Mouse (Mus musculus) left cerebral cortex, postnatal 14 days (tissue): ENCODE measurements at regions not wholly inside any gene's neighbourhood (a gene's known extent, or its start where the extent isn't known, plus 50 kb on each side); places are given as distances from the start of the nearest gene placed in this dataset.

Experiments used
- DNase-seq, 2 experiments: peaks; one replicate each; pipeline ENCODE4 v3.0.0; 2021 to 2022; ENCODE audit warnings: low spot score in 2 of 2, mixed read lengths in 1 of 2
- intact Hi-C: fragments of 180-260 bp; cut with DNase I; formaldehyde crosslinking; loops from one replicate; pipeline ENCODE4 v1.15.1; 2025

DNA sequence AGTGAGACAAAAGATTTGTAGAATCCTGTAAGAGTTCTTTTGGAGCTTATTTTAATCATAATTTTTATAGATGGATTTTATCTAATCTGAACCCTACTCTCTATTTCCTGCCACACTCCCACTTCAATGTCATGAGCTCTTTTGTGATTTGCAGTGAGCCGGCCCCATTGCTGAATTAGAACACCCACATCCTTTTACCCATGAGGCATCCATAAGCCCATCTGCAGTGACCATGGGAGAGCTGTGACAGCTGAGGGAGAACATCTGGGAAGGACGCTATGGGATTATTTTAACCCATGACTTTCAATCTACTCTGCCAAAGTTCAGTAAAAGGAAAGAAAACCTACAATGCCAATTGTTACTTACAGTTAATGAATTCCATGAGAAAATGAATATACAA, 337.8 kb upstream of the Dcn start:
- DNase-seq: no peak
- intact Hi-C loops: no loop called here

DNA sequence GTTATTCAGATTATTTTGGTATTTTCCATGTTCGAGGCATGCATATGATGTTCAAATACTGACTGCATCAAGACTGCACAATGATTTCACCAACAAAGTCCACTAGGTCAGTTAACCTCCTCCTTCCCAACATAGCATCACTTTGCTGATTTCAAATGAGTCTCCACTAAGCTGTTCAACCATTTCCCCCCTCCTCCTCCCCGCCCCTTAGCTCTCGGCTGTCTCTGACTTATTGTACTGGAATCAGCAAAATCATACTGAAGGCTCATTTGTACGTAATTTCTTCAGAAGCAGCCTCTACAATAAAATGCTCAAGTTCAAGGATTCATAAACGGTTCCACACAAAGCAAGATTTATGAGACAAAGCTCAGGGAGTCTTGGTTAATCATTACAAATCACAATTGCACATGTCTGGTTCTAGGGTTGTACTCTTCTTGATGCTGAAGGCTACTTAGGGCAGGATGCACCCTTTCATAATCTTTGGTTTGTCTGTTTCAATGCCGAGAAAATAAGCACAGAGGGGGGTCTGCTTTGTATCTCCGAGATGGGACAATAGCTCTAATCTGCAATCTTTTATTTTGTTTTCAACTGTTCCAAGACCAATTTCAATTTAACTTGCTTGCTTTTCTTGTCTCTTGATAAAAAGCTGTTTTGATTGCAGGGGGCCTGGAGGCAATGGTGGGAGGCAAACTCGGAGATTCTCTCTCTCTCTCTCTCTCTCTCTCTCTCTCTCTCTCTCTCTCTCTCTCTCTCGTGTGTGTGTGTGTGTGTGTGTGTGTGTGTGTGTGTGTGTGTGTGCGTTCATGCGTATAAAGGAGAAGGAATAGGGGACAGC, 320.6 kb upstream of the Dcn start:
- DNase-seq: no peak
- intact Hi-C loops: no loop called here

DNA sequence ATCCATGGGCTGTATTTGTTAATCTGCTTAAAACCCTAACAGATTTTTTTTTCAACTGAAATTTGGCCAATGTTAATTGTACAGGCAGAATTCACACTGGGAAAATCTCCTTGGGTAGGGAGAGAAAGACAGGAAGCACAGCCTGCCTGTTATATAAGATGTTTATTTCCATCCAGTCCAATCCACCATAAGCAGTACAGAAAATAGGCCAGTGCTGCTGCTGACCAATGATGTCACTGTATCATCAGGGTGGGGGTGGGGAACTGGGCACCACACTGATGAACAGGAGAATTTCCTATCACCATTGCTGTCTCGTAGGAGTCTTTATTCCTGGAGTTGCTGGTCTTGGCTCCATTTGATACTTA, 320.0 kb upstream of the Dcn start:
- intact Hi-C loops: no loop called here
- peak in 1 of 2 experiments; percentile 38 for DNase-seq

DNA sequence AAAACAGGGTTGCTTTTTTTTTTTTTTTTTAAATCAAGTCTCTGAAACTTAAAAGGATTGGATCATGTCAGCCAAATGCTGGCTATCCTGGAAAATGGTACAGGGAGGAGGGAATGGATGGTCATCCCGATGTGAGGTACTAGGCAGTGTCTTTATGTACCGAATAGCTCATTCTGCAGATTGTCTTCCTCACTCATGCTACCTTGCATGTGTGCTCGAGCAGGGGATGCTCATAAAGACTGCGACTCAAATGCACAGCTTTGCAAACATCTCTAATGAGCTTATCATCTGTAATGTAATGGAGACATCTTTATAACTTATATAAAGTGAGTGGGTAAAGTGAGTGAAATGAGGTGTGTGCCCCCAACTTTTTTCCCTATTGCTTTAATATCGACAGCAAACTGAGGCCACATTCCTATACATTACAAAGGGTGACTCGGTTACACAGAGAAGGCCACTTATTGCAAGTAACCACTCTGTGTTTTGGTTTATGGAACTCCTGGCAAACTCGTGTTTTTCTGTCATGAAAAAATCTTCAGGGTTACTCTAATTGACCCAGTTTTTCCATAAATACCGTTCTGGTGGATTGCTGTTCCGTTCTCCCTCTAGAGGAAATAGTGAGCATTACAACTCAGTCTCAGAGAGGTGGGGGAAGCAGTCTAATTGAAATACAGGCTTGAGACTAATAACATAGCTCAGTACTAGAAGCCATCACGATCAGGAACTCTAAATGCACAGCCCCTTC, 319.4 kb upstream of the Dcn start:
- DNase-seq: peak; percentile 47 to 57
- intact Hi-C loops: loop anchor here (5.0 kb wide), 1 partner anchor 152 kb away; no protein-coding TSS in a partner anchor

DNA sequence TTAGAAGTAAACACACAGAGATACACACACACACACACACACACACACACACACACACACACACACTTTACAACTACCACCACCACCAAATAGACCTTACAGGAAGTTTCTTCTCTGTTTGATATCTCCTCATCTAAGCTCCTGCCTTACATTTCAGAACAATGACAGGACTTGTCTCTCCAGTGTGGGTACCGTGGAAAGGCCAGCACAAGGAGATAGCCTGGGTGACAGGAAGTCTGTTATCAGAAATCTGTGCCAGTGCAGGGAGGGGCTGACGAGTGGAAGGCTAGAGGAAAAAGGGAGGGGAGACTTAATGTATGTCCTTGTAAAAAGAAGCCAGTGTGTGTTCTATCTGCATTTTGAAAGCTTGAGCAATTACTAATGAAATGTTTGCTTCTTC, 318.5 kb upstream of the Dcn start:
- intact Hi-C loops: loop anchor here (5.0 kb wide), 1 partner anchor 151 kb away; no protein-coding TSS in a partner anchor
- no peak for DNase-seq

DNA sequence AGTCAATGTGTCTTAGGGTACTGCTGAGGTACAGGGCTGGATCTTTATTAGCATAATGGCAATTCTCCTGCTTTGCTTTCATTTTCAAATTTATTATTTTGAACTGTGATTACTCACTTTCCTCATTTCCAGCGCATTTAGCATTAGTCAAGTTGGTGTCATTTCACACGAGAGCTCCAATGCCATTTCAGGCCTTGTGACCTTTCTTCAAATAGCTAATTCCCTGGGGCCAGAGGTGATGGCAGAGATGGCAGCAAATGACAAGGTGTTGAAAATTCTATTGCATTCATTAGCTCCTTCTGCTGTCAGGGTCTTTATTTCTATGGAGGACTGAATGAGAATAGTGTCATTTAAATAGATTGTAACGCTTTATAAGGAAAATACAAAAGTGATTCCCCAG, 300.9 kb upstream of the Dcn start:
- DNase-seq: no peak
- intact Hi-C loops: no loop called here

DNA sequence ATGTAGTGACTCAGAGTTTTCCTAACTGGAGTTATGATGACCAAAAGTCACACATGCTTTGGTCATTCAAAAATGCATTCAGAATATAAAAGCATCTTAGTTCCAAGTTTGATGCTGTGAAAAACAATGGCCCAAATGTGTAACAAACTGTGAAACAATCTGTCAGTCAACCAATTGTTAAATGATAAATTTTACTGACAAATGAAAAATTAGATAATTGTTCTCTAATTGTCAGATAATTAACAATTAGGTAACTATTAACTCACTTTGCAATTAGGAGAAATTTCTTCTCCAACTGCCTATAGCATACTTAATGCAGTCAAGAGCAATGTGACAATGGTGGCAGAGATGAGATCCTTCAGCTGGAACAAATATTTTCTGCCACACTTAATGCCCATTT, 289.7 kb upstream of the Dcn start:
- DNase-seq: no peak
- intact Hi-C loops: no loop called here

DNA sequence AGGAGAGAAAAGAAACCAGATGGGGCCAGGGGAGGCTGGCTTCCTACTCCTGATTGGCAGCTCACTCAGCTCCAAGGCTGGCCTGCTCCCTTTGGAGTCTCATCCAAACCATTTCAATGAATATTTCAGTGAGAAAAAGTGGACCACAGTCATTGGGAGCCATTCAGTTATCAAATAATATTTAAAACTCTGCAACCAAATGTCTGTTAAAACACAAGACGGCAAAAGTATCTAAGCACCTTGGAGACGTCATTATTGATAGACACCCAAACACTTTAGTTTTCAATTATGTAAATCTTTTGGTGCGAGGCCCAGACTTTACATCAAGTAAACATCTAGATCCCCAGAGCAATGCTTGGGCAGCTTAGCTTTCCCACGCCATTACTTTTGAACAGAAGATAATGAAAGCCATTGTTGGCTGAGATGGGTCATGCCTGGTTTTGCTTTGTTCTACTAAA, 268.1 kb upstream of the Dcn start:
- no peak for DNase-seq
- intact Hi-C loops: no loop called here

DNA sequence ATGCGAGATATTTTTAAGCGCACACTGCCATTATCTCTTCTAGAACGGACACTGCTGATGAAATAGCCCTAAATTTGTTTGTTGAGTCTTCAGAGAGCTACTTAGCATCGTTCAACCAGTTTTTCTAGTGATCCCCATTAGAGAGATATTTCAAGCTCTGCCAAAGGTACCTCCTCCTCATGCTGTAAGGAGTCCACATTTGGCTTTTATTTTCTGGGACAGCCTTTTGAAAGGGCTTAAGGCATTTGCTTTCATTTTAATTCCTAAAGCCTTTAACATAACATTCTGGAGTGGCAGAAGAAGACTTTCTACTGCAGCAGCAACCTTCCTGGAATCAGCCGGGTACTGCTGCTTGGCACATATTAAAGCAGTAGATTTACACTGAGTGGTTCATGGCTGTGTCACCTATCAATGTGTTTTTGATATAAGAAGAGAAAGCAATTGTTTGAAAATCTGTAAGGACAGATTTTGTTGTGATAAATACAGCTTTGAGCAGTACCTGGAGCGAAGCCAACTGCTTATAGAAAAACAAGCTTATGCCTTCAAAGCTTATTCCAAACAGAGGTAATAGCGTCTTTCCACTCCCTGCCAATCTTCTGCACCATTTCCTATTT, 267.5 kb upstream of the Dcn start:
- intact Hi-C loops: no loop called here
- DNase-seq: no peak

DNA sequence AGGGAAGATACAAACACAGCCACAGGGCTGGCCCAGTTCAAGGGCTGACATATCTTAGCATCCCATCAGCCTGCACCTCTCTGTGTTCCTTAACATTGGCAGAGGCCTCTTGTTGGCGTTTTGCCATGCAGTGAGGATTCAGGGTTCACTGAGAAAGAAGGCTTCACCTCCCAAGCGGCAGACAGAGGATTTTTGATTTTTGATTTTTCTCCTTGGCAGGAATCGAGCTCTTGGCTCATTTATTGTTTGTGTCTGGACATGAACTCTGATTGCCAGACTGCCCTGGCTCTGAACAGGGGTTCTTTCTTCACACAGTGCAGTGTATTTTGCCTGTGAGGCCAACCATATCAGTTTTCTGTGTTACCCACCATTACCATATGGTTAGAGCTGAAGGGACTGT, 259.9 kb upstream of the Dcn start:
- peak in 1 of 2 experiments; percentile 43 for DNase-seq
- intact Hi-C loops: no loop called here

DNA sequence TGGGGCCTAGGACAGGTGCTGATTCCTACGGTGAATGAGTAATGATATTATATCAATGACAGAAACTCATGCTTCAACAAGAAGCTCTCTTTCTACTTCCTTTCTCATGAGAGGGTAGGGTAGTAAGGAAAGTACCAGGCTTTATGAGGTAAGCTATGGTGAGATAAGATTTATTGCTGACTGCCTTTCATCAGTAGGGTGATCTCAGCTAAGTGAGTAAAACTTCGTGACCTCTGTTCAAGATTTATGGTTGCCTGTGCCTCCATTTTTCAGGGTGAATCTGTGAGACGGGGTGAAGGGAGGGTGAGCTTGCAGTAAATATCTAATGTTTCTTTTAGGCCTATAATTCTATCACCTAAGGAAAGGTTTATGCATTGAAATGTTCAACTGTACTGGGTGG, 259.0 kb upstream of the Dcn start:
- DNase-seq: no peak
- intact Hi-C loops: no loop called here

DNA sequence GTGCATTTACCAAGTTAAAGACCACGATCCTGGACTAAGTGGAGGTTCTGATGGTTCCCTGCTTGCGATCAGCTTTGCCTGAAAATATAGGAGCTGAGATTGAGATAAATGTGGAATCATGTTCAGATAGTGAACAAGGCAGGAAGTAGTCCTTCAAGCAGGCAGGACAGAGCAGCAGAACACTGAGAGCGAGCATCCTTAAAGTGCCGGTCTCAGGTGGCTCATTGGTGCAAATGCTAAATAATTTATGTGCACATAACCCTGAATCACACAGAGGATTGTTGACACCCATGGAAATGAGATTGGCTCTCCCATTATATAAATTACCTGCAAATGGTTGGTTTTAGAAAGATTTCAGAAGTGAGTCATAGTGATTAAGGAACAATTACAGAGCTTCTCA, 243.8 kb upstream of the Dcn start:
- DNase-seq: no peak
- intact Hi-C loops: no loop called here

DNA sequence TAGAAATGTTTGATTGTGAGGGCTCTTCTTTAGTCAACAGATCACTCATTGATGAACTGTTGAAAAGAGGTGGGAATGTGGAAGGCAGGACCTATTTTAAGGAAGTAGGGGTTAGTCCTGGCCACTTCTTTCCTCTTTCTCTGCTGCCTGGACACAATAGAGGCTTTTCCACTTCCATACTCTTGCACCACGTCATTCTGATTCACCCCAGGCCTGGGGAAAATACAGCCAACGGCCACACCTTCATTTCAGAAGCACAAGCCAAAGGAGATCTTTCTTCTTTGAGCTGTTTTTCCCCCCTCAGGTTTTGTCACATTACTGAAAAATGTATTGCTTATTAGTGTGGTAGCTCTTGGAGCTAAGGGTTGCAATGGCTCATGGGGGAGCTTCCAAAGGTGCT, 237.9 kb upstream of the Dcn start:
- intact Hi-C loops: no loop called here
- no peak for DNase-seq

DNA sequence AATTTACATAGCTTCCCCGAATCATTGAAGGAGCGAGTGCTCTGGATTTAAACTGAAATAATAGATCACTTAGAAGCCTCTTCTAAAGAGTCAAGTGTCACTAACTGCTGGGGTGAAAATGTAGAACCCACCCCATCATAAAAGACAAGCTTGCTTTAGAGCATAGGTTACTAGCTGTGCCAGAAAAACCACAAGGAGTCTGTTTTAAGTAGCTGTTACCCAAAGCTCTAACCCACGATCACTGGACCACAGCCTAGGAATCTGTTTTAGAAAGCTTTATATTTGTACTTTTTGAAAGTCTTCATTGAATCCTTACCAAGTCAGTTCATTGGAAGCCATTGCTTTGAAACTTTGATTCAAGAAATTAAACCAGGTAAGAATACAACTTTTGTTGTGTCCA, 233.7 kb upstream of the Dcn start:
- no peak for DNase-seq
- intact Hi-C loops: no loop called here

DNA sequence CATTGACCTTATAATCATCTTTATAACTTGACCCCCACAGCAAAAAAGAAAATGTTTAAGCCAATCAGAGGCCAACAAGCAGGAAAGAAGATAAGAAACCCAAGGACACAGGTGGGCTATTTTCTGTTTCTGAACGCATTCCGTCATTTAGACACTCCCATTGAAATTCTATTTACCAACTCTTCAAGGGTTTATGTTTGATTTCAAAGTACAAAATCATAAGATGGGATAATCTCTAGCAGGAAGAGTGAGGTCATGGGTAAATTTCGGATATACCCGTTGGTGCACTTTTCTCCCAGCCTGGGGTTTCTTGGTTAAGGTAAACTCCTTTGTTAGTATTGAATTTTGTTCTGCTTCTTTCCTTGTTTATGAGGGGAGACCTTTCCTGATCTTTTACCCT, 230.9 kb upstream of the Dcn start:
- intact Hi-C loops: no loop called here
- no peak for DNase-seq

DNA sequence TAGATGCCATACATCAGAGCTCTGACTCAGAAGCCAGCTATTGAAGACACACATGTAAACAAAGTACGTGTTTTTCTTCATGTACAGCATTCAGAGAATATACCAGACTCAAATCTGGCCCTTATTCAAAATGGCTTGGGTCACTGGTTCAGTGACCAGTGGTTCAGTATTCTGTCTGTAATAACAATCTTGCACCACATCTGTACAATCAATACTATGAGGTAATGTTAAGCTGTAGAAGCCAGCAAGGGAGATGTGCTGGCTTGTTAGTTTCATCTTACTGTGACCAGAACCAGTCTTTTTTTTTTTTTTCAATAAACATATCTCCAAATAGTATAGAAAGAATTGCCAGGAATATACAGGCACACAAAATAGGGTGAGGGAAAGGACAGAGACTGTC, 229.6 kb upstream of the Dcn start:
- no peak for DNase-seq
- intact Hi-C loops: no loop called here

DNA sequence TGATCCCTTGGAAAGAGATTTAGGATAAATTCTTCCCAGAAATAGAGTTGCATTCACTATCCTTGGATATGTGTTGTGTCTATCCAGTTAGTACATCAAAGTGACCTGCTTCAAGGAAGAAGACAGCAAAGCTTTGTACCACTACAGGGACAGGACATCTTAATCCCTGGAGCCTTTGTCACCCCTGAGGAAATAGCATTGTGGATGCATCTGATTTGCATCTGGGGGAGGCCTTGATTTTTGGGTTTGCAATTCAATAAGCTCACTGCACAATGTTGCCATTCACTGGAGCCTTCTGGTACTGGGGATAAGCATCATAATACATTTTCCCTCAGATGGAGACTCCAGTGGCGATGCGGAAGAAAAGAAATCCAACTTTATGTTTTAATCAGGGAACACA, 229.2 kb upstream of the Dcn start:
- intact Hi-C loops: no loop called here
- DNase-seq: no peak

DNA sequence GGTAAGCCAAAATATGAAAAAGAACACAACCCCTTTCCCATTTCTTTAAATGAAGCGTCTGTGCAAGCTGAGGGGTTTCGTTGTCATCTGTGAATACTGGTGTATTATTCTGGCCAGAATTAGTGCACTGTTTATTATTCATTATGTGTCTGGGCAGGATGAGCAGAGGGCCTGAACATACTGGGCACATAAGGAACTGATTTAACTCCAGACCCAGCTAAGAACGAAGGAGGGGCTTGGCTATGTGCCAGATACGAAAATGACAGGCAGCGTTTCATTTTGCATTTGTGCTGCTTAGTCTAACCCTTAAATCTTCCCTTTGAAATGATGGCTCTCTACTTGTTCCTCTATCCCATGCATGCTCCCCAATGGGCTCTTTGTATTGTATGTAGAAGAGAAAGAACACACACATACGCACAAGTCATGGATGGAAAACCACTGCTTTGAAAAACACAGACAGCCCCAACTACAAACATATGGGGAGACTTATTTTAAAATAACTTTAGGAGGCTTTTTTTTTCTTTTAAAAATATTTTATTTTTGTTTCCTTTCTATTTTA, 213.4 kb upstream of the Dcn start:
- intact Hi-C loops: no loop called here
- DNase-seq: peak; percentile 18 to 26

DNA sequence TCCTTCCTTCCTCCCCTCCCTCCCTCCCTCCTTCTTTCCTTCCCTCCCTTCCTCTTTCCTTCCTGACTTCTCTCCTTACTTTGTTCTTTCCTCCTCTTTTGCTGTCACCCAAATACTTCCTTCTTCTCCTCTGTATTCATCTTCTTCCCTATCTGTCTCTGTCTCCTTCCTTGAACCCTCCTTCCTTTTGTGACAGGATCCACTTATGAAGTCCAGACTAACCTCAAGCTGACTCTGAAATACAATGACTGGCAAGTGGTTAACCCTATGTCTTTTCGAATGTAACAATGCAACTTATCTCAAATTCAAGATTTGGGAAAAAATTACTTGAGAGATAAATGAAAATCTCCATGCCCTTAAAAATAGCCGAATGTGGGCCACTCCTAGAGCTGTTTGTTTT, 197.0 kb upstream of the Dcn start:
- DNase-seq: no peak
- intact Hi-C loops: loop anchor here (10.0 kb wide), 1 partner anchor 208 kb away; no protein-coding TSS in a partner anchor

DNA sequence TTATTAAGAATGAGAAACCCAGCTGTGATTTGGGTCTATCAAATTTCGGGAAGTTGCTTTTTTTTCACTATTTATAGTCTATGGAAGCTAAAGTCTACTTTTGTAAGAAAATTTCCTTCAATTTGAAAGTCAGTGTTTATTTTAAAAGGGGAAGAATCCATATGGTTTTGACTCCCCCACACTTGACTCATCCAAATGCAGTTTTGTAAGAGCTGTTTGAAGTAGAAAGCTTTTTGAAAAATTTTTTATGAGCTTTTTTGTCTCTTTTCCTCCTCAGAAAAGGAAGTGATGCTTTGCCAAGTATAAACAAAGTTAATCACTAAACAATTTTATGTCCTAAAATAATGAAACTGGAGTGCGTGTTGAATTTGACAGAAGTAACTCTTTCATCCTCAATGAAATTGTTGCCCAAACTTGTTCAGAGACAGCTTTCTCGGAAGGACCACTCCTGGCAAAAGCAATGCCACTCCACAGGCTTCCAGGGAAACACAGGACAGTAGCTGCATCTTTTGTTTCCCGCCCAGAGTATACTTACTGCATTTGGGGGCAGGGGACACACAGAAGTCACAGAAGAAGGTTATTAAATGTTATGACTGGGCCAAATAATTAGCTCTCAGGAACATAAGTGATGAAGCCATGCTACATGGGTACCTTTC, 196.4 kb upstream of the Dcn start:
- DNase-seq: peak; percentile 7 to 20
- intact Hi-C loops: loop anchor here (10.0 kb wide), 1 partner anchor 208 kb away; no protein-coding TSS in a partner anchor
